Mouse (Mus musculus) left cerebral cortex, adult 9 months (tissue): ENCODE results near the gene Art1.
A peak's percentile ranks its signal among the peaks of the same experiment; 100 is the strongest.

Experiments
- DNase-seq, 2 experiments: peaks; one replicate each; pipeline ENCODE4 v3.0.0; 2022; ENCODE audit warnings: low spot score in 2 of 2

Art1 gene

GRCm38 (mm10) chr7:102109171-102109570 lies 7.6 kb downstream of the Art1 start, which contains the start of gene Art5:
Gene Art5 (minus strand): TSS chr7:102109489.
- no peak for DNase-seq

GRCm38 (mm10) chr7:102109746-102110145 lies 8.2 kb downstream of the Art1 start:
- DNase-seq = no peak

- DNase-seq = no peak
These were observed 11.7 kb downstream of the Art1 start for GRCm38 (mm10) chr7:102113151-102113729.

- peak in 1 of 2 experiments; percentile 11 for DNase-seq
These were observed 15.2 kb downstream of the Art1 start, which contains the start of gene Chrna10 for GRCm38 (mm10) chr7:102116579-102117331. Gene Chrna10 (minus strand): TSS chr7:102116828.

DNA sequence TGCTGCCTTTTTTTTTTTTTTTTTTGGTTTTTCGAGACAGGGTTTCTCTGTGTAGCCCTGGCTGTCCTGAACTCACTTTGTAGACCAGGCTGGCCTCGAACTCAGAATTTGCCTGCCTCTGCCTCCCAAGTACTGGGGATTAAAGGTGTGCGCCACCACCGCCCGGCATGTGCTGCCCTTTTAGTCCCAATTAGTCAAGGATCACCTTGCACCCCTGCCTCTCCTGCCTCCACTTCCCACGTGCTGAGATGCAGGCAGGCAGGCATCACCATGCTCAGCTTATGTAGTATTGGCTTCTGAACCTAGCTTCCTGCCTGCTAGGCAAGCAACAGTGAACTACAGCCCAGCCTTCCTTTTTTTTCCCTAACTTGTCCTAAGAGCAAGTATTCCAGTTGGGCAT lies 15.8 kb downstream of the Art1 start:
- DNase-seq = no peak

DNA sequence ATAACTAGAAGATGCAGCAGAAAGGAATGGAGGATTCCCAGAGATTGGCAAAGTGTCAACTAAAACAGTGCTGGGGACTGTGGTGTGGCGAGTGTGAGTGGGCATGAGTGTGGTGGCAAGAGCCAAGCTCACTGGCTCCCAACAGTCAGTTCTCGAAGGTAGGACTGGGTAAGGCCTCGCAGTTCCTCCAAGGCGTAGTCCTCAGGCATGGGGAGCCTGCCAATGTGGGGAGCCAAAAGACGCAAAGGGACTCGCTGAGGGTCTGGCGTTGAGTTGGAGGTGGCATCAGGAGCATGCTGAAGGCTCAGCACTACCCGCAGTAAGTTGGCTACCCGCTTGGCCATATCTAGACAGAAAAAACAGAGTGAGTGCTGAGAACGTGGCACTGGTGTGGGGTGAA lies 18.8 kb downstream of the Art1 start:
- no peak for DNase-seq

DNA sequence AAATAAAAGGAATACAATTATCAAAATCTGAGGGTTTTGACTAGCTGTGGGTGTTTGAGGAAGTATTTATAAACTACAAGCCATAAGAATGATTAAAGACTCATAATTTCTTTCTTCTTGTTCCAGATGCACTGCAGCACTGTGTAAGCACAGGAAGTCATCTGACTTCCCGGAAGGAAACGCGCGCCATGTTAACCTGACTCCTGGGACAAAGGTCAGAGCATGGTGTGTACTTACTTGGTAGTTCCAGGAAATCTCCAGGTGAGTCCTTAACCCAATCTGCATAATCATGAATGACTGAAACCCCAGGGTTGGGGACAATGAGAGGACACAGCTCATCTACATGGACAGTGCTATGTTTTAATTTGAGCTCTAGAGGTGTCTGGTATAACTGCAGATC lies 30.9 kb downstream of the Art1 start:
- no peak for DNase-seq

- DNase-seq = no peak
These were observed 35.9 kb downstream of the Art1 start for GRCm38 (mm10) chr7:102137464-102137863.

DNA sequence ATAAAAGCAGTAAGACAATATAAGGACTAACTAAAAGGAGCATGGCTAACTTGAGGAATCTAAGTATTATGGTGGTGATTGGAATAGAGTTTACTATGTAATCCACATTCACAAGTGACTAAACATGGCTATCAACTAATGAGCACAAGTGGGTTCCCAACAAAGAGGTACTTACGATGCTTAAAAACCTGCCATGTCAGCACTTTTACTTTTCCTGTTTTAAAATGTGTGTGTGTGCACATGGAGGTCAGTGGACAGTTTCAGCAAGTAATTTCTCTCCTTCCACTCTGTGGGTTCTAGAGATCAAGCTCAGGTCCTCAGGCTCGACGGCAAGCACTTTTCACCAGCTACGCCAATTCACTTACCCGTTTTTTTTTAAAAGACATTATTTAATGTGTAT lies 36.4 kb downstream of the Art1 start:
- DNase-seq = no peak

- no peak for DNase-seq
These were observed 52.1 kb downstream of the Art1 start for GRCm38 (mm10) chr7:102153691-102154090.
